Mouse (Mus musculus) spleen, postnatal 10 days (tissue): Measurements from ENCODE around the gene Rrn3.
"Not testable (repeated sequence)": the region's sequence is repeated elsewhere in the genome, so short reads cannot be mapped to it uniquely, and the experiment has no call there.

ENCODE experiments used
- DNase-seq, 2 experiments: peaks; one replicate each; pipeline ENCODE4 v3.0.0; 2021 to 2022; ENCODE audit warnings: low spot score in 2 of 2

Gene Rrn3

DNA sequence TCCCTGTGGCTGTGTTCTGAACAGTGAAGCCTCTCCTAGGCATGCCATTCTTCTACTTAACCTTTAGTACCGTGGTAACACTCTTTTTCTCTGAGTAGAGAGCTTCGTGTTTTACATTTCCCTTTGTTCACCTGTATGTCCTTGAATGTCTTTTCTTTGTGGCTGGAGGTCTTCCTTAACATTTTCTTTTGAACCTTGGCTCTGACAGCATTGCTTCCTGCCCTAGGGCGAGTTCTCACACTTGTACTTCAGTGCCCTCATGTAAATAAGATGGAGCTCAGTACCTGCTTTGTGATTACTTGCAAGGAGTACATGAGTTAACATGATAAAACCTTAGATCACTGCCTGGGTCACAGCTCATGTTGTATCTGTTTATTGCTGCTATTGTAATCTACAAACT lies 5.4 kb downstream of the Rrn3 start:
- no peak for DNase-seq

DNA sequence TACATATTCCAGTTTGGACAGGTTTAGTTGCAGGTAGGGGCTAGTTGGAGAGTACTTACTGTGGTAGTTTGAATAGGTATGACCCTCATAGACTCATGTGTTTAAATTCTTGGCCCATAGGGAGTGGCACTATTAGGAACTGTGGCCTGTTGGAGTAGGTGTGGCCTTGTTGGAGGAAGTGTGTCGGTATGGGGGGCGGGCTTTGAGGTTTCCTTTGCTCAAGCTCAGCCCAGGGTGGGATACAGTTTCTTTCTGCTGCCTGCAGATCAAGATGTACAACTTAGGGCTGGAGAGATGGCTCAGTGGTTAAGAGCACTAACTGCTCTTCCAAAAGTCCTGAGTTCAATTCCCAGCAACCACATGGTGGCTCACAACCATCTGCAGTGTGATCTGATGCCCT lies 12.9 kb downstream of the Rrn3 start:
- DNase-seq: not testable (repeated sequence)

DNA sequence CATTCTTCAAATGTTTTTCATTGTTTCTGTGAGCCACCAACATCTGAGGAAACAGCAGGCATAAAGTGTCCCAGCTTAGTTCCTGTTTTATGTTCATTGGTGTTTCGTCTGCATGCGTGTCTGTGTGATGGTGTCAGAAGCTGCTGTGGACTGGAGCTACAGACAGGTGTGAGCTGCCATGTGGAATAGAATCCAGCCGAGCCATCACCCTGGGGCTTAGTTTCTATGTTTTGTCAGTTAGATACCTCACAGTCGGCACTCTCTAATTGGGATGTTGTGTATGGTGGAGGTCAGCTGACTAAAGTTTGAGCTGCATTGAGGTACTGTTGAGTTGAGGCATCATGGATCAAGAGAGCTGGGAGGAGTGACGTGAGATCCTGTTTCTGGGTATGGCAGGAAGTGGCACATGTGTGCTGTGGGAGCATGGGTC lies 16.3 kb downstream of the Rrn3 start:
- no peak for DNase-seq

GRCm38 (mm10) chr16:13801231-13801630 lies 20.7 kb downstream of the Rrn3 start:
- DNase-seq: no peak

GRCm38 (mm10) chr16:13804666-13805065 lies 24.2 kb downstream of the Rrn3 start:
- no peak for DNase-seq

- no peak for DNase-seq
Measured at GRCm38 (mm10) chr16:13807616-13808015, 27.1 kb downstream of the Rrn3 start.

DNA sequence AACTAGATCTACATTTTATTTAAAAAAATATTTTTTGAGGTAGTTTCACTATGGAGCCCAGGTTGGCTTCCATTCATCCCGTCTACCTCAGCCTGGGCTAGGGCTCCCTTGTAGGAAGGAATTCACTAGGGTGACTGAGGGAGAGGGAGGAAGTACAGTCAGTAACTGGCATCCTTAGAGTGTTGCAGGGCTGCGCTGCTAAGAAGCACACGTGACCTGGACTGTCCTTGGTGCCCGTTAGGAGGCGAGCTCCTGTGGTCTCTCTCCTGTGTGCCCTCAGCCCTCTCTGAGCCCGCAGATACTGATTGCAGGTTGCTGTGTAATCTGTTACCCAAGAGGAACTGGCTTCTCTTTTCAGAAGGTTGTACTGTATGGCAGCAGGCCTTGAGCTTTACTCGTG lies 27.9 kb downstream of the Rrn3 start:
- no peak for DNase-seq

- DNase-seq: no peak
Measured at GRCm38 (mm10) chr16:13812152-13812551, 31.6 kb downstream of the Rrn3 start.

DNA sequence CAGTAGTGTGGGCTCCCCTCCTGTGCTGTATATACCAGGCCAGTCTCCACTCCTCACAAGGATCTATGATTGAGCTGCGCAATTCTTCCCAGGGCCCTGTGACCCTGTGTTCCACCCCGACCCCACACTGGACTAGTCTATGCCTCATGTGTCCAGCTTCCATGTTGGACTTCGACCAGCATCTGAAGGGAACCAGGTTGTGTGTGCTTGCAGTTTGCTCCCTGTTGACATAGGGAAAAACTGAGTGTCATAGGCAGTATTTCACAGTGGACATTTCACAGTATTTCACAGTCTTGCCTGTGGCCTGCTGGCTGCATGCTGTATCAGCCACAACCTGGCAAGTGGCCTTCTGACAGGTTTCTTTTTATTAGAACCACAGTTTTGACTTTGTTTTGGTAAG lies 32.7 kb downstream of the Rrn3 start:
- DNase-seq: no peak

DNA sequence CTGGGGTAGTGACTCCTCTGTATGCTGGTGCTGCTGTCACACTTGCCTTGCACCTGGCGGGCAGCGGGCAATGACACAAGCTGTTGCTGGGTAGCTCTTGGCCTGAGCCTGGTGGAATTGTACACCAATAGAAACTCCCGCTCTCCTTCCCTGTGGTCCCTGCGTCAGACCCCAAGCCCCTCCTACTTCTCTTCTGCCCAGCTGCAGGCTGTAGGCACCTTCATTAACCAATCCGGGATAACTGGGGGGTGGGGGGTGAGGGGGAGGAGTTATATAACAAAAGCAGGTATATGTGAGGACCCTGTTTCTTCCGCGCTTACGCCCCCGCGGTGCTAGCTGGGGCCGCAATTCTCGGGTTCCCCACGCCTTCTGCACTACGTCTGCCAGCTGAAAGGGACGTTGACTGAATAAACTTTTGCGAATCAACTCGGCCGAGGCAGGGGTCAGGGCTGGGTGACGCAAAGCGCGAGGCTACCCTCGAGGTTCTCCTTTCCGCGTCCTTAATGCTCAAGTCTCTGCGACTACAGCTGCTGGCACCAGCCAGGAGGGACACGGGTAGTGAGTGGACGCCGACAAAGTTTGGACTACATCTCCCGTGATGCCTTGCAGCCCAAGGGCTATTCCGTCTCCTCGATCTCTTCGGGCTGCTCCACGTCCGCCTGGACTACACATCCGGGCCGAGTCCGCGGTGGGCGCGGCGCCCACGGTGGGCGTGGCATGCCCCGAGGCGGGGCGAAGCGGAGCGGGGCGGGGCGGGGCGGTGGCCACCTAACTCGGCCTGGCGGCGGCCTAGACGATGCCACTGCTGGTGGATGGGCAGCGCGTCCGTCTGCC lies 38.3 kb downstream of the Rrn3 start, which contains the start of gene Ntan1:
Gene Ntan1 (plus strand): TSS at position 286 of the 834 bp plus-strand sequence.
- peak; percentile 93 to 96 for DNase-seq

GRCm38 (mm10) chr16:13819394-13819743 lies 38.9 kb downstream of the Rrn3 start:
- no peak for DNase-seq

DNA sequence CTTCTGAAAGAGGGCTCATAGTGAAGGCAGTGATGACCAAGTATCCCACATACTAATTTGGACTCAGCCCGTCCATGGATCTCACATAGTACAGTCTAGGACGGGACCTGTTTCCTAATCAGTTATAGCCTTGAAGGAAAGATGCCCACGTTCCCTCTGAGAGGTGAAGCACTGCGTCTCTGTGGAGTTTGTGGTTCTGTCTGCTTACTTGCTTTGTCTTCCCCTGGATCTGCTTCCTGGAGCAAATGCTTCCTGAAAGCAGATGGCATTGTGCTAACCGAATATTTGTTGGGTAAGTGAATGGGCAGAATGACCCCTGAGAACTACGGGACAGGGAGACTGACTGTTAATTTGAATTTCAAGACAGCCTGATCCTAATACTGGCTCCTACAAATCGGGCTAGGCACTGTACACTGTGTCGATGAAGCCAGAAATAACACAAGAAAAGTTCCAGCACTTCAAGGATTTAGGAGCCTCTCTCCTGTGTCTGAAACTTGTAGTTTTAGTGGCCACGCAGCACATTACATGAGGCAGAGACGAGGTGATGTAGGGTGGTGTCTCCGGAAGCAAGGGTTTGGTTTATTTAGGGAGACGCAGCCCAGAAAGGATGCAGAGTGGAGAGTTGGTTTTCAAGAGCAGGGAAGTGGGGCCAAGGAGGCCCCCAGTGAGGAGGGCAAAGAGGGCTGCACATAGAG lies 39.4 kb downstream of the Rrn3 start:
- peak in 1 of 2 experiments; percentile 10 for DNase-seq

- DNase-seq: no peak
Measured at GRCm38 (mm10) chr16:13820771-13821170, 40.3 kb downstream of the Rrn3 start.

GRCm38 (mm10) chr16:13825781-13826490 lies 45.4 kb downstream of the Rrn3 start:
- DNase-seq: no peak

DNA sequence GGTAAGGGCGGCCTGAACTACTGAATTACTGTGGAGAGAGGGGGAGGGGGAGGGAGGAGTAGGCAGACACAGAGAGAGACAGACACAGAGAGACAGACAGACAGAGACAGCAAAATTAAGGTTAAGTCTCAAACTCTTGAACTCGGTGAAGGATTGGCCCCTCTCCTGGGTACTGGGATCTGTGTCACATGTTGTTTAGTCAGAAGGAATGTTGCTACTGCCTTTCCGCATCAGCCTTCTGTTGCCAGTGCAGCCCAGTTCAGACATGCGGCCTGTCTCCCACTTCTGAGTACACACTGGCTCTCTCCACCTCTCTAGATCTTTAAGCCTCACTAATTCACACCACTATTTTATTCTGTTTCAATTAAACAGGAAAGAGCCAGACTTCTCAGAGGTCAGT lies 46.0 kb downstream of the Rrn3 start:
- DNase-seq: no peak

GRCm38 (mm10) chr16:13830444-13830843 lies 49.9 kb downstream of the Rrn3 start:
- peak in 1 of 2 experiments; percentile 49 for DNase-seq

DNA sequence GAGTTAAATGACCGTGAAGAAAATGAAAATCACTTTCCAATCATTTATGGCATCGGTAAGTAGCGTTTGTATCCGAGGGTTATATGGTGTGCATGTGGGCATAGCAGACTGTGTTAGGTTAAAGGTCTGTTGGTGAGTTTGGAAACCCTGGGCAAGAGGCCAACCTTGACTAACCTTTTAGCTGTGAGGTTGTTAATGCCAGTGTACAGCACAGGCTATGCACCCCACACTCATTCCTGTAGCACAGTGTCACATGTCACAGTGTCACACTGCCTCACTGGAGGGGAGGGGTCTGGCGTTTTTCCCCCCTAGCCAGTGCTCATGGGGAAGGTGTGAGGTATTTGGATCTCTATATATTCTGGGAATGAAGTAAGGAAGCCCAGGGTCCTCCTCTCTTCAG lies 51.1 kb downstream of the Rrn3 start:
- no peak for DNase-seq

GRCm38 (mm10) chr16:13834382-13834781 lies 53.9 kb downstream of the Rrn3 start:
- DNase-seq: no peak

- DNase-seq: no peak
Measured at GRCm38 (mm10) chr16:13840056-13840455, 59.5 kb downstream of the Rrn3 start.

DNA sequence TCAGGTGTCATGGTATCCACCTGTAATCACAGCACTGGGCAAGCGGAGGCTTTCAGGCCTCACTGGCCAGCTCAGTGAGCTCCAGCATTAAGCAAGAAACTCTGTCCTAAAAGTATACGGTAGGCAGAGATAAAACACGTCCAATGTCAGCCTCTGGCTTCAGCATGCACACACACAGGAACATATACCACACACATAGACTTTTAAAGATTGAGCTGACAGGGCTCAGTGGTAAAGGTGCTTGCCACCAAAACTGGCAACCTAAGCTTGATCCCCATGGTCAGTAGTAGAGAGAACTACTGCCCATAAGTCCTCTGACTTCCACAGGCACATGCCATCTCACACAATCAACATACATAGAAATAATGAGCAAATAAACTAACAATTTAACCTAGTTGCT lies 60.4 kb downstream of the Rrn3 start:
- no peak for DNase-seq

DNA sequence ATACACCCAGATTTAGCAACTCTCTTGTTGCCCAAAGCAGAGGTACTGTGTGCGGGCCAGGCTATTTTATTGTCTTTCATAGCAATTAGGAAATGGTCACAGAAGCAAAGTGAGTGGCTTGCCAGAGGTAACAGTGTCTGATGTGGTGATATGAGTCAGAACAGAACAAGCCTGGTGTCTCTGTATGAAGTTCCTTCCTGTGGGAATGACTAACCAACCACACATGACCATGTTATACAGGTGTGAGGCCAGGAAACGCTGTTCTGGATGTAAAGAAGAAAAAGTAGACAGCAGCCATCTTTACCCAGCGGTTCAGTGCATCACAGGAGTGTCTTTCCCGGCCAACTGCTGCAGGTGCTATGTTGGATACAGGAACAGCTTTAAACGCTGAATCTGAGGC lies 64.5 kb downstream of the Rrn3 start:
- DNase-seq: no peak

DNA sequence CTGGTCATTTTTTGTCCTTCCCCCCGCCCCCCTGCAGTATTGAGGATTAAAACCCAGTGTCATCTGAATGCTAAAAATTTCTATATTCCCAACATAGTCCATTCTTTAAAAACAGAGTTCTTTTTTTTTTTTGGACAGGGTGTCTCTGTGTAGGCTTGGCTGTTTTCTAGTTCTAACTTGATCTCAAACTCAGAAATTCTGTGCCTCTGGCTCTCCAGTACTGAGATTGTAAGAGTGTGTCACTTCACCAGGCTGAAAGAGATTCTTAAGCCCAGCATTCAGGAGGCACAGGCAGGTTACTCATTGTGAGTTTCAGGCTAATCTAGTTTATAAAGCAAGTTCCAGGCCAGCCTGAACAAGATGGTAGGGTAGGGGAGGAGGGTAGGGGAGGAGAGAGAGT lies 66.2 kb downstream of the Rrn3 start:
- DNase-seq: no peak

GRCm38 (mm10) chr16:13848310-13848709 lies 67.8 kb downstream of the Rrn3 start:
- no peak for DNase-seq
